Mouse (Mus musculus) E14TG2a.4 (cell line): ENCODE results near the gene Gm32717.

Experiments
- CTCF ChIP-seq: conservative IDR thresholded peaks from 2 replicates; pipeline ENCODE4 v1.5.1; 2014; ENCODE audit warnings: low read length
- NANOG ChIP-seq: IDR thresholded peaks from 2 replicates; pipeline ENCODE4 v1.6.1; 2014; ENCODE audit warnings: borderline replicate concordance, low read length, mixed read lengths
- POU5F1 ChIP-seq: IDR thresholded peaks from 2 replicates; pipeline ENCODE4 v1.6.1; 2014; ENCODE audit warnings: low read length, borderline replicate concordance

GRCm38 (mm10) chr10:118204642-118205041 is 35.9 kb downstream of the Gm32717 start, which contains the start of gene Il22:
- TF ChIP-seq CTCF (no peak), NANOG (no peak), POU5F1 (no peak)
